In genomic region chr1:37029942-37030341, GRCm38 (mm10) we compare ENCODE assay signal across 9 mouse cellular contexts. TPM values are rescaled to one million over a fixed set of nuclear protein-coding genes. Genes with fewer than 3 reads are reported as not detected.
DNase-seq lines count a peak whose midpoint lies in the region; ATAC-seq and TF ChIP-seq lines count a peak whose summit lies in the region.
"Had no signal": no experiment of that assay in that cellular context is flagged by ENCODE, and none has a peak within 500 bp of the region (broad histone marks: within the 10 kb centered on the region; RNA-seq: fewer than 3 reads in every experiment).

No protein-coding gene starts in this region.

- DNase-seq in lung, postnatal 10 days = no peak
- DNase-seq in T-cell, adult 2 months (ENCODE audit: low spot score) = no peak
- no peak for DNase-seq in right cerebral cortex, postnatal 4 days
- DNase-seq in left cerebral cortex, postnatal 10 days (ENCODE audit: extremely low spot score in 1 of 2, low spot score in 2 of 2) = no peak

- intact Hi-C loops in left cerebral cortex, postnatal 10 days (cut with DNase I) = no loop called here

- ATAC-seq in lung, embryonic 16.5 days (ENCODE audit: low read depth) = no peak
- ATAC-seq in forebrain, embryonic 15.5 days (replicated peaks) = no peak
- no peak for ATAC-seq in limb, embryonic 12.5 days (ENCODE audit: insufficient number of reproducible peaks, insufficient read depth, low FRiP score, low TSS enrichment, low read depth)

- WGBS in lung, embryonic 16.5 days = 41% methylated on average over 5 of the region's 5 CpGs
- 45% methylated on average over 5 of the region's 5 CpGs for WGBS in forebrain, embryonic 15.5 days
- WGBS in limb, embryonic 12.5 days = 54% methylated on average over 5 of the region's 5 CpGs
- 16% methylated on average over 5 of the region's 5 CpGs for WGBS in small intestine, adult 2 months

- TF ChIP-seq POLR2A in small intestine, adult 2 months (IDR thresholded peaks at IDR 0.05; ENCODE audit: low read depth, low read length) = no peak

- H3K4me3 ChIP-seq in lung, embryonic 16.5 days (ENCODE audit: low read length) = 0 out of 2 replicates have a peak overlapping the region, but pooled peaks have one; percentile 48
- H3K4me3 ChIP-seq in forebrain, embryonic 15.5 days = no peak overlapping the region
- H3K4me3 ChIP-seq in limb, embryonic 12.5 days (replicated peaks) = no peak overlapping the region
- H3K4me3 ChIP-seq in small intestine, adult 2 months (ENCODE audit: low read depth, low read length) = peak overlapping the region; percentile 62; the same call in 1 of the 2 replicates

- no peak overlapping the region for H3K9ac ChIP-seq in lung, embryonic 16.5 days (ENCODE audit: low read length)
- no peak overlapping the region for H3K9ac ChIP-seq in forebrain, embryonic 15.5 days (replicated peaks)
- H3K9ac ChIP-seq in limb, embryonic 12.5 days (replicated peaks) = no peak overlapping the region

- H3K27ac ChIP-seq in lung, embryonic 16.5 days (ENCODE audit: low read length) = no peak overlapping the region; the same call in 1 of the 2 replicates
- H3K27ac ChIP-seq in forebrain, embryonic 15.5 days (replicated peaks) = no peak overlapping the region
- no peak overlapping the region for H3K27ac ChIP-seq in limb, embryonic 12.5 days
- H3K27ac ChIP-seq in small intestine, adult 2 months (ENCODE audit: insufficient read depth, low read depth, low read length) = peak overlapping the region; percentile 50; the same call in 1 of the 2 replicates

- H3K27me3 ChIP-seq in lung, embryonic 16.5 days (ENCODE audit: control insufficient read depth, insufficient read depth, low read depth, low read length) = no peaks in the 10 kb centered on the region; the same call in 1 of the 2 replicates
- H3K27me3 ChIP-seq in forebrain, embryonic 15.5 days = no peaks in the 10 kb centered on the region
- H3K27me3 ChIP-seq in limb, embryonic 12.5 days = 0 out of 2 replicates have a peak, but pooled peaks cover 3% of the 10 kb centered on the region
- H3K27me3 ChIP-seq in small intestine, adult 2 months (ENCODE audit: control insufficient read depth, insufficient read depth, low read length) = no peaks in the 10 kb centered on the region

- no peaks in the 10 kb centered on the region for H3K36me3 ChIP-seq in lung, embryonic 16.5 days (ENCODE audit: control insufficient read depth, insufficient read depth, low read length)
- no peaks in the 10 kb centered on the region for H3K36me3 ChIP-seq in forebrain, embryonic 15.5 days
- no peaks in the 10 kb centered on the region for H3K36me3 ChIP-seq in limb, embryonic 12.5 days
- no peaks in the 10 kb centered on the region for H3K36me3 ChIP-seq in small intestine, adult 2 months (ENCODE audit: control insufficient read depth, insufficient read depth, low read length)

- TF ChIP-seq CTCF in small intestine, adult 2 months (IDR thresholded peaks at IDR 0.05; ENCODE audit: extremely low read depth, insufficient read length, insufficient replicate concordance, low read depth, low read length) = no peak

- no peaks in the 10 kb centered on the region for H3K9me3 ChIP-seq in lung, embryonic 16.5 days (ENCODE audit: control insufficient read depth, low read length)
- no peaks in the 10 kb centered on the region for H3K9me3 ChIP-seq in forebrain, embryonic 15.5 days
- H3K9me3 ChIP-seq in limb, embryonic 12.5 days = no peaks in the 10 kb centered on the region

- peak overlapping the region; percentile 73; the same call in 1 of the 2 replicates for H3K4me2 ChIP-seq in lung, embryonic 16.5 days (ENCODE audit: low read depth, low read length)
- H3K4me2 ChIP-seq in forebrain, embryonic 15.5 days (replicated peaks) = peak overlapping the region; percentile 72; the same call in 1 of the 2 replicates
- H3K4me2 ChIP-seq in limb, embryonic 12.5 days = peak overlapping the region; percentile 84

- H3K4me1 ChIP-seq in lung, embryonic 16.5 days (replicated peaks; ENCODE audit: control insufficient read depth, insufficient read depth, low read length) = peaks cover 3% of the 10 kb centered on the region
- H3K4me1 ChIP-seq in forebrain, embryonic 15.5 days = peaks cover 8% of the 10 kb centered on the region; the same call in 1 of the 2 replicates
- H3K4me1 ChIP-seq in limb, embryonic 12.5 days (replicated peaks) = peaks cover 12% of the 10 kb centered on the region; the same call in 1 of the 2 replicates
- H3K4me1 ChIP-seq in small intestine, adult 2 months (ENCODE audit: control insufficient read depth, insufficient read depth, insufficient read length, low read length) = peaks cover 25% of the 10 kb centered on the region

RNA-seq across cellular contexts. Expression of gene Vwa3b, which starts 3.5 kb away (rescaled TPM):
- 1.1 and 1.3 TPM in 2 replicates for polyA plus RNA-seq in lung, embryonic 16.5 days (2015; fragmentation: Nextera tagmentation; extraction: Ambion mirVana)
- 1.0 and 1.4 TPM in 2 replicates for polyA plus RNA-seq in forebrain, embryonic 15.5 days (2015; fragmentation: Nextera tagmentation; extraction: Ambion mirVana)
- polyA plus RNA-seq in limb, embryonic 12.5 days (2016; fragmentation: Nextera tagmentation; extraction: Ambion mirVana) = 0.32 and 1.3 TPM in 2 replicates
- polyA plus RNA-seq in small intestine, adult 2 months (2012; rRNA removed) = 0.04 and 0.06 TPM in 2 replicates
- 1 to 10 TPM; 3.0 to 4.1 TPM for total RNA-seq in left cerebral cortex, postnatal 10 days (2021)
- total RNA-seq: common myeloid progenitor, adult 5-6 weeks had no signal

Comparison
In these comparisons a context has a peak if more than half of its experiments do, and no peak if none do; other contexts are left out.
1. H3K4me3 ChIP-seq: peak in lung, embryonic 16.5 days (single experiment) and small intestine, adult 2 months (single experiment); none in forebrain, embryonic 15.5 days (single experiment) and limb, embryonic 12.5 days (single experiment).
2. Peak in every context shown above with its lines, with median percentiles within 50 percentile points of each other: H3K4me2 ChIP-seq.